Mouse (Mus musculus): Measurements from ENCODE around the gene S1pr5. TPM values are rescaled to one million over a fixed set of nuclear protein-coding genes. Genes with fewer than 3 reads are reported as not detected.
"Not testable (repeated sequence)": the region's sequence is repeated elsewhere in the genome, so short reads cannot be mapped to it uniquely, and the experiment has no call there.

The S1pr5 gene
- polyA plus RNA-seq, 1 experiment from 2014 or later: 0.10 TPM

DNA sequence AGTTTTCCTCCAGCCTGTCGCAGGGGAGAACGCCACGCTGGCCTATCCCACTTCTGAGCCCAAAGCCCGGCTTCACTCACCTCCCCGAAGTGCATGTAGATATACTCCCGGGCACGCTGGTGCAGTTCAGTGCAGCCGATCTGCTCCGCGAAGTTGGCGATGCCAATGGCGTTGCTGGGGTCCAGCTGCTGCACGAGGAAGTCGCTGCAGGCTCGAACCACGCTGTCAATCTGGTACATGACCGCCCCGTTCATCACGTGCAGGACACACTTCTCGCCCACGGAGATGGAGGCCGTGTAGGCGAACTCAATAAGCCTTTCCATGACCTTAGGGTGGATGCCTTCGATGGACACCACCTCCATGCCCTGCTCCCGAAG lies 11.3 kb downstream of the S1pr5 start:
- ATAC-seq (ENCODE audit: insufficient number of reproducible peaks, low FRiP score): no peak
- H3K36me3 ChIP-seq: peaks cover 50% of the 10 kb centered on the region

DNA sequence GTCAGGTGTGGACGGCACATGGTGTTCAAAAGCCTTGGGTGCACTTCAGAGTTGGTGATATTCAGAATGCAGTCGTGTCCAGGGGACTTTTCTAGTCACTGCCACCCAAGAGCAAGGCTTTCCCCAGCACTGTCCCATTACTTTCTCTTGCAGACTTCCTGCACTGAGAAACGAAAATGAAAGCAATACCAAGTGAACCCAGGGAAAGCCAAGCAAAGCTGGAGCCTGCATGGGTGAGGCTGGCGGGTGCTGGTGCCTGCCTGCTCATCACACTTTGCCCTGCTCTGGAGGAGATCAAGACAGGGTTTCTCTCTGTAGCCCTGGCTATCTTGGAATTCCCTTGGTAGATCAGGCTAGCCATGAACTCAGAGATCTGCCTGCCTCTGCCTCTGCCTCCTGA lies 12.9 kb downstream of the S1pr5 start:
- ATAC-seq (ENCODE audit: insufficient number of reproducible peaks, low FRiP score): no peak
- Histone ChIP-seq H3K4me1 (replicated peaks) (peaks cover 18% of the 10 kb centered on the region), H3K9me3 (replicated peaks) (no peaks in the 10 kb centered on the region), H3K27me3 (replicated peaks) (no peaks in the 10 kb centered on the region), H3K9ac (no peak overlapping the region), H3K36me3 (peaks cover 65% of the 10 kb centered on the region), H3K27ac (ENCODE audit: poor library complexity, severe bottlenecking) (no peak overlapping the region), H3K4me2 (no peak overlapping the region), H3K4me3 (no peak overlapping the region)
- 82% methylated on average over 4 of the region's 4 CpGs for WGBS

More for the DNA sequence above, 11.3 kb downstream of the S1pr5 start:
- Histone ChIP-seq H3K4me1 (replicated peaks) (peaks cover 18% of the 10 kb centered on the region), H3K9ac (peak overlapping the region; percentile 97), H3K4me3 (peak overlapping the region; percentile 89), H3K27ac (ENCODE audit: poor library complexity, severe bottlenecking) (peak overlapping the region; percentile 97), H3K9me3 (replicated peaks) (no peaks in the 10 kb centered on the region), H3K4me2 (peak overlapping the region; percentile 81), H3K27me3 (replicated peaks) (peaks cover under 1% of the 10 kb centered on the region; the same call in 1 of the 2 replicates)
- WGBS: 79% methylated on average over 25 of the region's 25 CpGs

DNA sequence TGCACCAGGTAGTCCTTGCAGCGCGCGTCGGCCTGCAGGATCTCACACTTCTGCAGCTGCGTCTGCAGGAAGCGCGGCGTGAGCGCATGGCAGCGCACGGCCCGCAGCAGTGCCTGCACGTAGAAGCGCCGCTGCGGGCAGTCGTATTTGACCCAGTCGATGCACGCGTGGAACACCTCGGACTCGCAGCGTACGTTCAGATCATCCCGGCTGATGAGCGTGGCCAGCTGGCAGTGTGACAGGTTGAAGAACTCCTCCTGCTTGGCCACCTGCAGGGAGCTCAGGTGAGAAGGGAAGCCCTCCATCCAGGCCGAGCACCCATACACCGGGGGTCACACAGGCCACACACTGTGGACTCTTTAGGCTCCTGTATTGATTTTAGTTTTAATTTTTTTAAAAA lies 14.4 kb downstream of the S1pr5 start:
- no peak overlapping the region for H3K4me2 ChIP-seq
- WGBS: 81% methylated on average over 28 of the region's 28 CpGs
- ATAC-seq (ENCODE audit: insufficient number of reproducible peaks, low FRiP score): no peak
- H3K9me3 ChIP-seq (replicated peaks): no peaks in the 10 kb centered on the region
- H3K4me1 ChIP-seq (replicated peaks): peaks cover 14% of the 10 kb centered on the region
- no peak overlapping the region for H3K27ac ChIP-seq (ENCODE audit: poor library complexity, severe bottlenecking)
- H3K9ac ChIP-seq: no peak overlapping the region
- peaks cover 81% of the 10 kb centered on the region for H3K36me3 ChIP-seq
- no peak overlapping the region for H3K4me3 ChIP-seq
- H3K27me3 ChIP-seq (replicated peaks): no peaks in the 10 kb centered on the region

DNA sequence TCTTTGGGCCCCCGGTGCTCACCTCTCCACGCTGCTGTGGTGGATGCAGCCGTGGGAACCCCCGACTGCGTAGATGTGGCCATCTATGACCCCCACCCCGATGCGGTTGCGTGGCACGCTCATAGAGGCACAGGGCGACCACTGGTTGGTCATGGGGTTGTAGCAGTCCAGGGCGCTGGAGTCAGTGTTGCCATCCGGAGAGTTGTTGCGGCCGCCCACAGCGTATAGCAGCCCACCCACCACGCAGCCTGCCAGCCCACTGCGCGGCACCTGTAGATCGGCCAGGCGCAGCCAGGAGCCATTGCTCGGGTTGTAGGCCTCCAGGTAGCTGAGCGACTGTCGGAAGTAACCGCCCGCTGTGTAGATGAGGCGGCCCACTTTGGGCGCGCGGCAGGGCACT lies 14.9 kb downstream of the S1pr5 start:
- Histone ChIP-seq H3K27me3 (replicated peaks) (no peaks in the 10 kb centered on the region), H3K27ac (ENCODE audit: poor library complexity, severe bottlenecking) (no peak overlapping the region), H3K4me1 (replicated peaks) (peaks cover 14% of the 10 kb centered on the region), H3K9ac (no peak overlapping the region), H3K4me2 (no peak overlapping the region), H3K4me3 (no peak overlapping the region), H3K9me3 (replicated peaks) (no peaks in the 10 kb centered on the region), H3K36me3 (peaks cover 84% of the 10 kb centered on the region)
- ATAC-seq (ENCODE audit: insufficient number of reproducible peaks, low FRiP score): no peak
- 89% methylated on average over 29 of the region's 29 CpGs for WGBS

DNA sequence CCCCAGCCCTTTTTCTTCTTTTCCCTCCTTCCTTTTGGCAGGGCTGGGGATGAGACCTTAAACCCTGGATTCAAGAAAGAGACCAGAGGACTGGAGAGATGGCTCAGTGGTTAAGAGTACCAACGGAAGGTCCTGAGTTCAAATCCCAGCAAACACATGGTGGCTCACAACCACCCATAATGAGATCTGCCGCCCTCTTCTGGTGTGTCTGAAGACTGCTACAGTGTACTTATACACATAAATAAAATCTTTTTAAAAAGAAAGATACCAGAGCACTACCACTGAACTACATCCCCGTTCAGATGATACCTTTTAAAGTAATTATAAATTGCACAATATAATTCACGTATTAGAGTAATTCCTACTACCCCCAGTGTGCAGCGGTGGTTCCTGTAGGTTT lies 15.4 kb downstream of the S1pr5 start:
- WGBS: 90% methylated on average over 5 of the region's 5 CpGs
- no peak overlapping the region for H3K27ac ChIP-seq (ENCODE audit: poor library complexity, severe bottlenecking)
- no peak overlapping the region for H3K4me2 ChIP-seq
- H3K36me3 ChIP-seq: peaks cover 84% of the 10 kb centered on the region
- ATAC-seq (ENCODE audit: insufficient number of reproducible peaks, low FRiP score): no peak
- peaks cover 18% of the 10 kb centered on the region for H3K4me1 ChIP-seq (replicated peaks)
- H3K9me3 ChIP-seq (replicated peaks): no peaks in the 10 kb centered on the region
- H3K4me3 ChIP-seq: no peak overlapping the region
- H3K9ac ChIP-seq: no peak overlapping the region
- no peaks in the 10 kb centered on the region for H3K27me3 ChIP-seq (replicated peaks)

DNA sequence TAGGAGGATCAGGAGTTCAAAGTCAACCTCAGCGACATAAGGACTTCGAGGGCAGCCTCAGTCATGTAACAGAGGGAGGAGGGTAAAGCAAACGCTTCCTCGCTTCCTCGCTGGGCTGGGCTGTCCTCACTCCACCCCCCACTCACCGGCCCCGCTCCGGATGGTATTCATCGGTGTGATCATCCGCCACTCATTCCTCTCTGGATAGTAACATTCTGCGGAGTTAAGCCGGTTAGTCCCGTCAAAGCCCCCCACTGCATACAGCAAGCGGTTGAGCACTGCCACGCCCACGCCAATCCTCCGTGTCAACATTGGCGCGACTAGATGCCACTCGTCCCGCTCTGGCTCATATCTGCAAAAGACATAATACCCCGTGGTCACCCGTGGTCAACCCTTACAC lies 16.7 kb downstream of the S1pr5 start:
- Histone ChIP-seq H3K9ac (no peak overlapping the region), H3K27me3 (replicated peaks) (no peaks in the 10 kb centered on the region), H3K4me3 (no peak overlapping the region), H3K4me2 (no peak overlapping the region), H3K27ac (ENCODE audit: poor library complexity, severe bottlenecking) (no peak overlapping the region), H3K9me3 (replicated peaks) (no peaks in the 10 kb centered on the region), H3K4me1 (replicated peaks) (peaks cover 10% of the 10 kb centered on the region; the same call in 1 of the 2 replicates), H3K36me3 (peaks cover 78% of the 10 kb centered on the region)
- ATAC-seq (ENCODE audit: insufficient number of reproducible peaks, low FRiP score): no peak
- 49% methylated on average over 23 of the region's 23 CpGs for WGBS

DNA sequence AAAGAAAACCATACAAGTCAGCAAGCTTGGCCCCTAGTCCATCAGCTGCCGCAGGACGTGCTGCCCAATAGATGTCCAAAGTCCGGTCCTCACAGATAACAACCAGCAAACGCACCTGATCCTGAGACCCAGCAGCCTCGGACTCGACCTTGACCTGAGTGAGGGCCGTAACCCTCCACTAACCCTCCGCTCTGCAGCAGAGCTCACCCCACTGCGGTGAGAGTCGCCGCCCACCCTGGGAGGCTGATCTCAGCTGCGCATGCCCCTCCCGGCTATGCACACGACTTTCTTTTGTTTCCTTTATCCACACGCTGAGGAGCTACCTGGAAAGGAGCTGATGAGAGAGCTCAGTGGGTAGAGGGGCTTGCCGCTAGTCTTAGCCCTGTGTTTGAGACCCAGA lies 20.9 kb downstream of the S1pr5 start:
- H3K36me3 ChIP-seq: peaks cover 38% of the 10 kb centered on the region
- peak overlapping the region; percentile 50 for H3K9ac ChIP-seq
- peak overlapping the region; percentile 32 for H3K4me3 ChIP-seq
- peaks cover 9% of the 10 kb centered on the region; the same call in 1 of the 2 replicates for H3K4me1 ChIP-seq (replicated peaks)
- no peak overlapping the region for H3K27ac ChIP-seq (ENCODE audit: poor library complexity, severe bottlenecking)
- peak overlapping the region; percentile 64 for H3K4me2 ChIP-seq
- no peaks in the 10 kb centered on the region for H3K27me3 ChIP-seq (replicated peaks)
- peaks cover 5% of the 10 kb centered on the region; the same call in 1 of the 2 replicates for H3K9me3 ChIP-seq (replicated peaks)
- peak; percentile 45 for ATAC-seq (ENCODE audit: insufficient number of reproducible peaks, low FRiP score)
- 10% methylated on average over 16 of the region's 16 CpGs for WGBS

DNA sequence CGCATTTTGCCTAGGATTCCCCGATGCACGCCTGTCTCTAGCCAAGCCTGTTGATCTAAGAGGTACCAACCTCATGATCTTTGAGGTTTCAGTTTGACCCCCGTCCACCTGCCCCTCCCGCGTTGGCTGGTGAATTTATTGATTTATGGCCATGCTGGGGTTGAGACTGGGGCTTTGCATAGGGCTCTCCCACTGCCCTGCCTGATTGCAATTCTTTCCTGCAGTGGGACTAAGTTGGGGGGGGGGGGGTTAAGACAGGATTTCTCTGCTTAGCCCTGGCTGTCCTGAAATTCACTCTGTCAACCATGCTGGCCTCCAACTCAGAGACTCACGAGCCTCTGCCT lies 22.9 kb downstream of the S1pr5 start:
- Histone ChIP-seq H3K4me2 (peak overlapping the region; percentile 65), H3K27me3 (replicated peaks) (no peaks in the 10 kb centered on the region), H3K27ac (ENCODE audit: poor library complexity, severe bottlenecking) (peak overlapping the region; percentile 37; the same call in 1 of the 2 replicates), H3K36me3 (peaks cover 19% of the 10 kb centered on the region), H3K9me3 (replicated peaks) (peaks cover 5% of the 10 kb centered on the region; the same call in 1 of the 2 replicates), H3K4me3 (peak overlapping the region; percentile 34), H3K4me1 (replicated peaks) (peaks cover 17% of the 10 kb centered on the region), H3K9ac (peak overlapping the region; percentile 61)
- no peak for ATAC-seq (ENCODE audit: insufficient number of reproducible peaks, low FRiP score)
- WGBS: 18% methylated on average over 7 of the region's 7 CpGs

DNA sequence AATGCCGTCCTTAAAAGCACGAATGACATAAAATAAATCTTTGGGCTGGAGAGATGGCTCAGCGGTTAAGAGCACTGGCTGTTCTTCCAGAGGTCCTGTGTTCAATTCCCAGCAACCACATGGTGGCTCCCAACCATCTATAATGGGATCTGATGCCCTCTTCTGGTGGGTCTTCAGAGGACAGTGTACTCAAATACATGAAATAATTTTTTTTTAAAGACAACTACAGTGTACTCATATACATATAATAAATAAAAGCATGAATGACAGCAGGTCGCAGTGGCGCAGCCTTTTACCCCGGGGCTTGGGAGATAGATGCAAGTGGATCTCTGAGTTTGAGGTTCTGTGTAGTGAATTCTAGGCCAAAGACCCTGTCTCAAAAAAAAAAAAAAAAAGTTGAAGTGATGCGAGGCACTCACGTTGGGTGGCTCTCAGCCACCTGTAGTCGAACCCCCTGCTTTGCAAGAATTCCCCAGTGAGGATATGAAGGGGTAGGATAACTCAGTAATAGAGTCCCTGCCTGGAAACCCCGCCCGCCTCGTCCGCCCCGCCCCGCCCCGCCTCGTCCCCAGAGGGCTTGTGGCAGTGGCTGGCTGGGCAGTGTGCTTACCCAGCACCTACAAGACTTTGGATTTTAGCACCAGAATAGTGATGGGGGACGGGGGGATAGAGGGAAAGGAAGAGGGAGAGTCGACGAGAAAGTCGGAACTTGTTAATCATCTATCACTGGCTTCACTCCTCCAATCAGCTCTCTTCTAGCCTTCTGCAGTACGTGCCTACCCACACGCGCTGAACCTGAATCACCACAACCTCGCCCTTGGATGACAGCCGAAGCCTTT lies 23.4 kb downstream of the S1pr5 start:
- no peak for ATAC-seq (ENCODE audit: insufficient number of reproducible peaks, low FRiP score)
- Histone ChIP-seq H3K9ac (peak overlapping the region; percentile 61), H3K4me3 (peak overlapping the region; percentile 34), H3K4me2 (peak overlapping the region; percentile 65), H3K27ac (ENCODE audit: poor library complexity, severe bottlenecking) (peak overlapping the region; percentile 37; the same call in 1 of the 2 replicates), H3K36me3 (peaks cover 13% of the 10 kb centered on the region), H3K4me1 (replicated peaks) (peaks cover 17% of the 10 kb centered on the region), H3K9me3 (replicated peaks) (peaks cover 5% of the 10 kb centered on the region; the same call in 1 of the 2 replicates), H3K27me3 (replicated peaks) (no peaks in the 10 kb centered on the region)
- 18% methylated on average over 26 of the region's 26 CpGs for WGBS

DNA sequence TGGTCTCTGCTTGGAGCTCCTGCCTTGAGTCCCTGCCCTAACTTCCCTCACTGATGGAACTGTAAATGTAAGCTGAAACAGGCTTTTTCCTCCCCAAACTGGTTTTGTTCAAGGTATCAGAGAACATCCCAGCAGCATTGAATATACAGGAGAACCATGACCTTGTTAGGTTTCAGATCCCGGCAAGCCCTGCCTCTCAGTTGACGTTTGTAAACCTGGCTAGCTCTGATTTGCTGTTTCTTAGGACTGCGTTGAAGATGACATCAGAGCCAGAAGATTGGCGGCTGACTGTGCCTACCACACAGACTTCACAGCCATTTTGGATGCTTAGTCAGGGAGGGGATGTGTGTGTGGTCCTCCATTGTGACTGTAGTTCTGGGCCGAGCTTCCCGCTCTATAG lies 24.3 kb downstream of the S1pr5 start:
- Histone ChIP-seq H3K27me3 (replicated peaks) (no peaks in the 10 kb centered on the region), H3K4me3 (no peak overlapping the region), H3K4me2 (no peak overlapping the region), H3K36me3 (peaks cover 4% of the 10 kb centered on the region), H3K4me1 (replicated peaks) (peaks cover 17% of the 10 kb centered on the region), H3K9ac (no peak overlapping the region), H3K27ac (ENCODE audit: poor library complexity, severe bottlenecking) (no peak overlapping the region), H3K9me3 (replicated peaks) (peaks cover 5% of the 10 kb centered on the region; the same call in 1 of the 2 replicates)
- ATAC-seq (ENCODE audit: insufficient number of reproducible peaks, low FRiP score): no peak
- 88% methylated on average over 6 of the region's 6 CpGs for WGBS

DNA sequence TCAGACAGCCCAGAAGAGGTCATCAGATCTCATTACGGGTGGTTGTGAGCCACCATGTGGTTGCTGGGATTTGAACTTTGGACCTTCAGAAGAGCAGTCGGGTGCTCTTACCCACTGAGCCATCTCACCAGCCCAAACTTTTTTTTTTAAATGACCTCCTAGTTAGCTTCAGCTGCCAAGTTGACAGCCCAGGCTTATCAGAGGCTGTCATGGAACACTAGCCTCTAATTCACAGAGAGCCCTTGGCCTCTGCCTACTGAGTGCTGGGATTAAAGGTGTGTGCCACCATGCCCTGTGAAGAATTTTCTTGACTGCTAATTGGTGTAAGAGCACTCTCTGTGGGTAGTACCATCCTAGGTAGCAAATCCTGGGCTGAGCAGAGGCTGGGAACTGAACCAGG lies 24.8 kb downstream of the S1pr5 start:
- not testable (repeated sequence) for H3K4me2 ChIP-seq; H3K4me3 ChIP-seq; H3K9ac ChIP-seq; H3K9me3 ChIP-seq (replicated peaks); H3K27me3 ChIP-seq (replicated peaks); ATAC-seq (ENCODE audit: insufficient number of reproducible peaks, low FRiP score); H3K36me3 ChIP-seq; H3K27ac ChIP-seq (ENCODE audit: poor library complexity, severe bottlenecking)
- H3K4me1 ChIP-seq (replicated peaks): peaks cover 17% of the 10 kb centered on the region
- 91% methylated on average over 2 of the region's 2 CpGs for WGBS
